Mouse (Mus musculus): Measurements from ENCODE around the gene Abcc3.

DNA sequence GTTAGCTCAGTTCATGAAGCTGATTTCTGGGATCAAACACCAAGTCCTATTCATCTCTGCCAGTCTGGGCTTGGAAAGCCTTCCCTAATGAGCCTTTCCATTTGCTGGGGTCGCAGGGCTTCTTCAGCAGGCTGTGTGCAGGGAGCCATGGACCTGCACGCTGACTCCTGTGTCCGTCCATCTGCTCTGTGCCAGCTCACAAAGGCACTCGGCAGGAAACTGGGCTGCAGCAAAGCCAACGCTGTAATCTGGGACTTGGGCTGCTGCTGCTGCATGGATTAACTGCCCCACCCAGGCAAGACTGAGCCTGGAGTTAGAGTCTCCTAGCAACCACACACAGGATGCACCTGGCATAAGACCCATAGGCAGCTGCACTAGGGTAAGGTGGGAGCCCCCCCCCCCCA is 48.8 kb downstream of the Abcc3 start:
- TF ChIP-seq CTCF (IDR thresholded peaks at IDR 0.05; ENCODE audit: borderline replicate concordance, insufficient read depth, low read length), result no peak
- TF ChIP-seq POLR2A (IDR thresholded peaks at IDR 0.05; ENCODE audit: low read depth, low read length), result no peak

Data from embryonic fibroblast, embryonic 13.5 days (primary cell).